Mouse (Mus musculus) bone marrow macrophage, adult 2 months (primary cell): Measurements from ENCODE around the gene Hsdl2. TPM values are rescaled to one million over a fixed set of nuclear protein-coding genes. Genes with fewer than 3 reads are reported as not detected.

Experiments
- H3K27ac ChIP-seq: 2 replicates; pipeline ENCODE4 v1.5.1; 2012; ENCODE audit warnings: low read depth, low read length; ENCODE audit not compliant: insufficient read depth
- H3K4me1 ChIP-seq: 2 replicates; pipeline ENCODE4 v1.6.1; 2012; ENCODE audit warnings: low read length; ENCODE audit not compliant: control insufficient read depth, insufficient read depth
- H3K4me3 ChIP-seq: 2 replicates; pipeline ENCODE4 v1.5.1; 2012; ENCODE audit warnings: mild to moderate bottlenecking, low read length, moderate library complexity; ENCODE audit not compliant: insufficient read depth
- CTCF ChIP-seq: IDR thresholded peaks from 2 replicates; pipeline ENCODE4 v1.5.1; 2012; ENCODE audit warnings: low read depth, mild to moderate bottlenecking, low read length, moderate library complexity
- POLR2A ChIP-seq: IDR thresholded peaks from 2 replicates; pipeline ENCODE4 v1.6.1; 2012; ENCODE audit warnings: mild to moderate bottlenecking, low read depth, low read length, borderline replicate concordance
- polyA plus RNA-seq: library from polyadenylated mRNA; stranded (reverse); fragments of >200 nt; gene quantifications from 2 replicates; pipeline ENCODE4 v1.2.4, GENCODE M21; 2012; ENCODE audit not compliant: missing spikeins, insufficient read depth, insufficient read length

Hsdl2 gene
- 17.1 and 24.6 TPM in 2 replicates for polyA plus RNA-seq

DNA sequence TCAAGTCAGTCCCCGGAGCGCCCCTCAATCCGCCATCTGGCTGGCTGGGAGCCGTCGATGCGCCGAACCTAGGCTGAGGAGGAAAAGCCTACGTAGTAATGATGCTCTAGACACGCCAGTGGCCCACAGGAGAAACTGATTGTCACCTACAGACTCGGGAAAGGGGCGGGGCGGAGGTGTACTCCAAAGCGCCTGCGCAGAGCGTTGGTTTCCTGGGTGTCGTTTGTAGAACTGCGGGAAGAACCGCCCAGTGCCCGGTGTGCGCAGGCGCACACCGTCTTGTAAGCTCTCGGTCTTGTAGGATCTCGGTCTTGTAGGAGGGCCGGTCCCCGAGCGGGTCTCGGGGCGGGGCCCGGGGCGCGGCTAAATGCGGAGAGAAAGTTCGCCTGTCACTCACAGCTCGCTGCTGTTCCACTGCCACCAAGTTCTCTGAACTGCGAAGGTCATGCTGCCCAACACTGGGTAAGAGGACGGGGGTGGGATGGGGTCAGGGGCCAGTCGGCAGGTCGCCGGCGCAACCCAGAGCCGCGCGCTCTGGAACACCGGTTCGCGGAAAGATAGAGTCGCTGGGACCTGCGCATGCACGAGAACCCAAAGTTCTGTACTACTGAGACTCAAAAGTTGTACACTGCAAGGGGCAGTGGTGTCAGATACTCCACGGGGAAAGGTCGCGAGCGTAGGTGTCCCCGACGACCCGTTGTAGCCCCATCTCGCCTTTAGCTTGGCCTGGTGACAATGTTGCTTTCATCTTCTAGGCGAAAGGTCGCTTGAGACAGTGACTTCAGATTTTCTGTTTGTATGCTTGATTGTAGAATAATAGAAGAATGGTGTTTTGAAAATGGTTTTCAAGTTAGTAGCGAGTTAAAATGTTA, at the start of gene Hsdl2:
Hsdl2 (plus strand) TSS at position 250 of the 872 bp plus-strand sequence.
- Histone ChIP-seq H3K27ac (peak within 1 kb of the TSS; percentile 37), H3K4me1 (peaks cover 7% of the 10 kb centered on the region), H3K4me3 (peak within 1 kb of the TSS; percentile 89)
- TF ChIP-seq CTCF (no peak), POLR2A (no peak)

DNA sequence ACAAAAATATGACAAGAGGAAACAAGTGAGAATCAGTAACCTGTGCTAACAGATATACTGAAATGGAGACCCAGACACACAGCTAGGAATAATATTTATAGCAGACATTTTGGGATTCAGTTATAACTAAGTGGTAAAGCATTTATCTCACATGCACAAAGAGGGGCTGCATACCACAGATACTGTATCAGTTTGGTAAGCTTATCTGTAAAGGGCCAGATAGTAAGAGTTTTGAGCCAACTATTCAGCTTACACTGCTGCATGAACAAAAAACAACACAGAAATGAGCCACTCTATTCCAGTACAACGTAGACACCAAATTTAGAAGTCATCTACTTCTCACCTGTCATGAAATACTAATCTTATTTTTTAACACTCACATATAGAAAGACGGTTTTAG, 48.1 kb upstream of the Hsdl2 start:
- TF ChIP-seq CTCF (no peak), POLR2A (no peak)
- Histone ChIP-seq H3K4me1 (peaks cover 27% of the 10 kb centered on the region), H3K4me3 (no peak overlapping the region), H3K27ac (no peak overlapping the region)

DNA sequence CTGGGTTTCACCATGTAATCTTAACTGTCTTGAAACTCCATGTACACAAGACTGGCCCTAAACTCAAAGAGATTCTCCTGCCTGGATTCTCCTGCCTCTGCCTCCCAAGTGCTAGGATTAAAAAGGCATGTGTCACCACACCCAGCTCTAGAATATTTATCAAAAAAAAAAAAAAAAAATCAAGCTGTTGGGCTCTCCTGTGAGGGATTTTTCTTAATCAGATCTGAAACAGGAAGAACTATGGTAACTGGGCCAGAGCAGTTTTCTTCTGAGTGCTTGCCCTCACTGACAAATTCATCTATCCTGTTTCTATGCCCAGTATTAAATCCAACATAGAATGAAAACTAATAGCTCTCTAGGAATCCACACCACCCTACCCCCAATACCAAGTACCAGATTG, 45.7 kb upstream of the Hsdl2 start:
- no peak overlapping the region for H3K27ac ChIP-seq
- H3K4me3 ChIP-seq: no peak overlapping the region
- peaks cover 27% of the 10 kb centered on the region for H3K4me1 ChIP-seq
- no peak for TF ChIP-seq CTCF
- TF ChIP-seq POLR2A: no peak

DNA sequence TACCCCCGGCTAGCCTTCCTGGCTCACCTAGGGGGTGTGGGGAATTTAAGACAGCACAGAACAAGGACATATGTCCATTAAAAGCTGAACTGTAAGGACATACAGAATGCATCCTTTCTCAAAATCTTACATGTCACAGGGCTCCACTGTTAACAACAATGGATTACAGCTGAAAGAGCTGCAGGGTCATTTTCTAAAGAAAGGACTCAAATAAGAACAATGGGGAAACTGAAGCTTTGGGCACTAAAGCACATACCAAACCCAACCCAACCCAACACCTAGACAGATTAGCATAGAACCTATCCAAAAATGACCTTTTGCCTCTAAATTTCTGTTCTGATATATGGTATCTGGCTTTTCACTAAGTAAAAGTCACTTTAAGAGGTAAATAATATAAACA, 45.1 kb upstream of the Hsdl2 start:
- no peak overlapping the region for H3K4me3 ChIP-seq
- TF ChIP-seq CTCF (no peak), POLR2A (no peak)
- no peak overlapping the region for H3K27ac ChIP-seq
- peaks cover 25% of the 10 kb centered on the region for H3K4me1 ChIP-seq

DNA sequence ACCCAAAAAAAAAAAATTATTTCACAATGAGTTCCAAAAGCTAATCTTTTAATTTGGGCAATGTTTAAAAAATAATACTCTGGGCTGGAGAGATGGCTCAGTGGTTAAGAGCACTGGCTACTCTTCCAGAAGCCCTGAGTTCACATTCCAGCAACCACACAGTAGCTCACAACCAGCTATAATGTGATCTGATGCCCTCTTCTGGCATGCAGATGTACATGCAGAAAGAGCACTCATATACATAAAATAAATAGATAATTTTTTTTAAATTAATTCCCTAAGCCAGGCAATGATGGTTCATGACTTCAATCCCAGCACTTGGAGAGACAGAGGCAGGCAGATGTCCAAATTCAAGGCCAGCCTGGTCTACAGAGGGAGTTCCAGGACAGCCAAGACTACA, 38.4 kb upstream of the Hsdl2 start:
- no peak overlapping the region for H3K4me3 ChIP-seq

DNA sequence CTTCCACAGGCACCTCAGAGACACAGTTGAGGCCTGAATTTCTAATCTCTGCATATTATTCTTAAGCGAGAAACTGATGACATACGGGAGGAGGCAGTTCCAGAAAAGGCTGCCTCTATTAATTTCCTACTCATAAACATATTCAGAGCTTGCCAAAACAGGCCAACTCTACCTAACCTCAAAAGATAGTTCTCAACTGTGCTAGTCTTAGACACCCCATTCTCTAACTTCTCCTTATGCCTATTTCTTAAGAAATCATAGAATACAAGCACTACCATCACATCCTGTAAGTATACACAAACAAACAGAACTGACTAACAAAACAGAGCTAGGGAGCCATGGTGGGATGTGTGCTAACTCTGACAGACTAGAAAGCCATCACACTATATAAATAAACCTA, 36.7 kb upstream of the Hsdl2 start:
- H3K4me3 ChIP-seq: no peak overlapping the region
- TF ChIP-seq POLR2A (no peak), CTCF (no peak)
- H3K27ac ChIP-seq: no peak overlapping the region
- peaks cover 11% of the 10 kb centered on the region for H3K4me1 ChIP-seq

More for the DNA sequence above, 38.4 kb upstream of the Hsdl2 start:
- Histone ChIP-seq H3K4me1 (peaks cover 16% of the 10 kb centered on the region), H3K27ac (no peak overlapping the region)
- TF ChIP-seq CTCF: no peak
- no peak for TF ChIP-seq POLR2A

DNA sequence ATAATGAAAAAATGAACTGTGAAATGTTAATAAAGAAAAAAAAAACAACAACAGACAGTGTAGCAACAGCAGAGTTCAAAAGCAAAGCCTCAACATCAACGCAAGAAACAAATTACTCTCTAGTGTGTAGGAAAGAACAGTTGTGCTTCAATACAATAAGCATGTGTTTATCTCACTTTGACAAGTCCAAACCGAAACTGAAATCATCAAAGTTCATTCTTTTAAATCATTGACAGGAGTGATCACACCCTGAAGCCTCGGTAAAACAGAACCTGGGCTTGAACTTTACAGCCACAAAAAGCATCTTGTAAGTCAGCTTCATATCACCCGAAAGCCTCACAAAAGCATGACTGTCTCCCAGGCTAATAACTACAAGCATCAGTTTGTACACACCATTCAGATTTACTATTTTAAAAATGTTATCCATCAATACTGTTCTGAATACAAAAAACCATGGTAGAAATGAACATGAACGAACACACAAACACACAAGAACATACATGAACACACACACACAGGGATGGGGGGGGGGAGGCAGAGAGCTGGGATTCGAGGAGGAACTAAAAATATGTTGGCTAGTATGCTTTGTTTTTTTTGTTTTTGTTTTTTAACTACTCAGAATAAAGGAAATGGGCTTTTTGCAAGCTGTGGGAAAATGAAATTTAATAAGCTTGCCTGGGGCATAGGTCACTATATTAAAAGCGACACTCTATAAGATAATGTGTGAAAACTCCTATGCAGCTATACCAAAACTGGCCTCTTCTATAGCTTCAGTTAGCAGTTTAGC, 34.9 kb upstream of the Hsdl2 start:
- peaks cover 17% of the 10 kb centered on the region for H3K4me1 ChIP-seq
- peak overlapping the region; percentile 31 for H3K4me3 ChIP-seq

DNA sequence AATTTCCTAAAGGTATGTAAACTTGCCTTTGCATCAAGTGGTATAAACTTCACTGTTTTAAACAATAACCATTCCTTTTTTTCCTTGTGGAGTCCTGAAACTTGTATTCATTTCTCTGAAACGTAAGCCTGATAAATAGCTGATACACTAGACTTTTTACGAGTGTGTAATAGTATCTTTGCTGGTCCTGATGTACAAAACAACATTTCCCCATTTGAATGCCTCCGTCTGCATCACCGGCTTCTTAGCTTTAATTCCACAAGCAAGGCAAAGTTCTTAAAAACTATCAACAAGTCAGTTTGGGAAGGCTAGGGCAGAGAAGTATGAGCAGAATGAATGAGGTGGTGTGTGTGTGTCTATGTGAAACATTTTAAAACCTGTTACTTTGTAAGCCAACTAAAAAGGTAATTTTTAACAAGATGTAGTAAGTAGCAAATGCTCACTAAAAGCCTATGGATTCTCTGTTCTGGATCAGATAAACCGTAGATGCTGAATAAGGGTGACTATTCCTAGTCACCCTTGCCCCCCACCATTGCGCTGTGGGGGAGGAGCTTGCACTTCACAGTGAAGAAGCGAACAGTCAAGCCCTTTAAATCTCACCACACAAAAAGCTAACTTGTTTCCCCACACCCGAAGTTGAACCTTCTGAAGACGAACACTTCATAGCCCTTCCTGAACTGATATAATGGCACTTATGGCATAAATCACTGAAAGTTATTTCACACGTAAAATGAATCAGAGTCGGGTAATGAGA, 34.0 kb upstream of the Hsdl2 start:
- peak overlapping the region; percentile 95 for H3K4me3 ChIP-seq
- TF ChIP-seq CTCF: no peak
- TF ChIP-seq POLR2A: no peak
- H3K4me1 ChIP-seq: peaks cover 15% of the 10 kb centered on the region
- peak overlapping the region; percentile 95 for H3K27ac ChIP-seq

More for the DNA sequence above, 34.9 kb upstream of the Hsdl2 start:
- TF ChIP-seq POLR2A (no peak), CTCF (no peak)
- H3K27ac ChIP-seq: peak overlapping the region; percentile 0

DNA sequence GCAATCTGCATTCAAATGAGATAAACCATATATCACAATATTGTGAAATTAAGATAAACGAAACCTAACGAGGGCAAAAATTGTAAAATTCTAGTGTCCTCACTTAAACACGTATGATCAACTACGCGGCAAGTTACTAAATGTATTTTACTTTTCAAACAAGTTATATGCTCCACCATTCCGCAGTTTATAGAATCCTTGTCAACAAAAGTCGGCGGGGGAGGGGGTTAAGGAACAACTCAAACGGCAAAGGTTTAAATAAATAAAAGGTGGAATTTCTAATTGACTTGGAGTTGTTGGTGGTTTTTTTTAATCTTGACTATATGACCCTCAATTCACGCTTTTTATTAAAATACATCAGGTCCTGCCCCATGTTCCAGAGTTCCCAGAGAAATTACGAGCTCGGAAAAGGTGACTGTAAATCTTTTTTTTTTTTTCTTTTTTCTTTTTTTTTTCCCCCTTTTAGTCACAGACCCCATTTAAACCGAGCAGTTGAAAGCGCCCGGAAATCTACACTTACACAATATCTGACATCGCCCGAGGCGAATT, 33.3 kb upstream of the Hsdl2 start:
- H3K4me1 ChIP-seq: peaks cover 14% of the 10 kb centered on the region
- H3K27ac ChIP-seq: peak overlapping the region; percentile 95
- H3K4me3 ChIP-seq: peak overlapping the region; percentile 95
- no peak for TF ChIP-seq POLR2A
- no peak for TF ChIP-seq CTCF
